Mouse (Mus musculus): ENCODE results near the gene Pi4ka.
A peak's percentile ranks its signal among the peaks of the same experiment; 100 is the strongest.

The Pi4ka gene

DNA sequence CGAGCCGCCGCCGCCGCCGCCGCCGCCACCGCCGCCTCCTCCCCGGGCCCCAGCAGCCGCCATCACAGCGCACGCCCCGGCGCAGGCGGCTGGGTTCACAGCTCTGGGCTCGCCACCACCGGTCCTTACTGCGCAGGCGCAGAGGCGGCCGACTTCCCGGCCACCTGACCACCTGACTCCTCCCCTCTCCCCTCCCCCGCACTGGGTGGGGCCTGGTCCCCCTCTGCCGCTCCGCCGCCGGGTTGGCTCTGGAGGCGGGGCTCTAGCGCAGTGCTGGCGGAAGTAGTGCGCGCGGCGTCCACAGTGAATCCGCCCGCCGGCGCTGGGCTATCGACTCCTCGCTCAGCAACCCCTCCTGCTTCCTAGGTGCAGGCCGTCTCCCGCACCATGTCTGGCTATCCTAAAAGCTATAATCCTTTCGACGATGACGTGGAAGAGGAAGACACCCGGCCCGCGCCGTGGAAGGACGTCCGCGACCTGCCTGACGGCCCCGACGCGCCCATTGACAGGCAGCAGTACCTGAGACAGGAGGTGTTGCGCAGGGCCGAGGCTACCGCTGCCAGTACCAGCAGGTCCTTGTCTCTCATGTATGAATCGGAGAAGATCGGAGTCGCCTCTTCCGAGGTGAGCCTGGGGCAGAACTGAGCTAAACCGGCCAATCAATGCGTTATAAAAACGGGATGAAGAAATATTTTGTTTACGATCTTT is at the start of gene Pi4ka, which contains the start of gene Snap29:
Gene Pi4ka (minus strand): TSS at position 579 of the 708 bp plus-strand sequence.
Gene Snap29 (plus strand): TSS at position 251 of the 708 bp plus-strand sequence.
- peak; percentile 100 for DNase-seq (ENCODE audit: low read depth)

DNA sequence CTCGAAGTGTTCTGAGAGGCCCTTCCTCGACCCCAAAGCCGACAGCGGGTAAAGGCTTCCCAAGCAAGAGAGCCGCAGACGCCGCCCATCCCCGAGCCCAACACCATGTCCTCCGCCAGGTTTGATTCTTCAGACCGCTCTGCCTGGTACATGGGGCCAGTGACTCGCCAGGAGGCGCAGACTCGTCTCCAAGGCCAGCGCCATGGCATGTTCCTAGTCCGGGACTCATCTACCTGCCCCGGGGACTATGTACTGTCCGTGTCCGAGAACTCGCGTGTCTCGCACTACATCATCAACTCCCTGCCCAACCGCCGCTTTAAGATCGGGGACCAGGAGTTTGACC is 46.2 kb upstream of the Pi4ka start:
- no peak for DNase-seq (ENCODE audit: low read depth)

GRCm38 (mm10) chr16:17451541-17452372 is 45.6 kb upstream of the Pi4ka start, which contains the start of gene Crkl:
Gene Crkl (plus strand): TSS chr16:17451987.
- DNase-seq (ENCODE audit: low read depth): peak; percentile 98

DNA sequence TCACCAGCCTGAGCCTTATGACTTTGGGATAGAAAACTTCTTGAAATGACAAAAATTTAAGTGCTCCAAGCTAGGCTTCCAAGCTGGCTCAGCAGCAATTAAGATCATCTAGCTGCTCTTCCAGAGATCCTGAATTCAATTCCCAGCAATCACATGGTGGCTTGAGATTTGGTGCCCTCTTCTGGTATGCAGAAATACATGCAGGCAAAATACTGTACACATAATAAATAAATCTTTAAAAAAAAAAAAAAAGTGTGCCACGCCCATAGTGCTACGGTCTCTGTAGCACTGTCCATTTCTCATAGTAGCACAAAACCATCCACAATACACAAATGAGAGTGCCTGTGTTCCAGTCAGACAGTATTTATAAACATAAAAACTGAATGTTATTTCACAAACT is 26.5 kb upstream of the Pi4ka start:
- no peak for DNase-seq (ENCODE audit: low read depth)

GRCm38 (mm10) chr16:17423021-17423420 is 16.9 kb upstream of the Pi4ka start:
- no peak for DNase-seq (ENCODE audit: low read depth)

GRCm38 (mm10) chr16:17410209-17410608 is 4.1 kb upstream of the Pi4ka start:
- DNase-seq (ENCODE audit: low read depth): no peak

GRCm38 (mm10) chr16:17409046-17409445 is 2.9 kb upstream of the Pi4ka start:
- no peak for DNase-seq (ENCODE audit: low read depth)

DNA sequence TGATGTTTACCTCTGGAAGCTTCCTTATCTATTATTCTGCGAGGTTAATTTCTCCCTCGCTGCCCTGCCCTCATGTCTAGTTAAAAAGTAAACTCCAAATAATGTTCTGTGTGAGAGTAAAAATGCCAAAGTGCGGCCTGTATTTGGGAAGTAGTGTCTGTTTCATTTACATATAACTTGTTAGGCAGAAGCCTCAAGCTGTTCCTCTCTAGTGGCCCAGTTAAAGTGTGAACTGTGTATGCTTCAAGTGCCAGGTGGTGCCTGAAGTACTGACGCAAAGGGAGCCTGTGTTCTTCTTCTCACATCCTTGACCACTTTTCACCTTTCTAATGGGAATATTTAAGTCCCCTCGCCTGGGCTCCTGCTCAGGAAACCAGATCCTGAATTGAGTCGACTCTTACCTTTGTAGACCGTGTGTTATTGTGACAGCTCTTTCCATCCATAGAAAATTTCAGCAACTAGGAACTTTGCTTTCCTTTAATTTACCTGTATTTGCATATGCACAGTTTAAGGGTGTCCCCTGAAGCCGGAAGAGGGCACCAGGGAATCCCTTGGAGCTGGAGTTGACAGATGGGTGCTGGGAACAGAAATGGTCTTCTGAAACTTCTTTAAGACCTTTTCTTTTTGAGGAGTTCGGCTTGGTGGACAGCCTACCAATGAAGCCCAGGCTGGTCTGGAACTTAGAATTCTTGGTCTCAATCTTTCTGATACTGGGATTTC is 558 bp upstream of the Pi4ka start:
- peak; percentile 34 for DNase-seq (ENCODE audit: low read depth)

DNA sequence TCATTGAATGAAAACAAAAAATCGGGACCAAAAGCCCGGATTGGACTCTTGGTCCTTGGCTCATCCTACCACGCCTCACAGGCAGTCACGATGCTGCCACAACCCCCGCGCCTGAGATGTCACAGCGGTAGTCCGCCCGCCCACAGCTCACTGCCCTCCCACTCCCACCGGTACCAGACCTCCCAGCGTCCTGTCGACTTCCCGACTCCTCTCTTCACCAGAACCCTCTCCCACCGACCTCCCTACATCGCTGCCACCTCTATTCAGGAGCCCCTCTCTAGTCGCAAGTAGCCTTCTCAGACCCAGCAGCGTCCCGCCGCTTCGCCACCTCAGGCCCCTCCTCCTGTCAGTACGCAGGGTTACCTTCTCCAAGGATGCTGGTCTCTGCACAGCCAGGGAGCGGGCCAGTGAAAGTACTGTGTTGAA is 830 bp downstream of the Pi4ka start:
- DNase-seq (ENCODE audit: low read depth): no peak

- DNase-seq (ENCODE audit: low read depth): peak; percentile 83
Observed at GRCm38 (mm10) chr16:17402855-17403254, 3.3 kb downstream of the Pi4ka start.

DNA sequence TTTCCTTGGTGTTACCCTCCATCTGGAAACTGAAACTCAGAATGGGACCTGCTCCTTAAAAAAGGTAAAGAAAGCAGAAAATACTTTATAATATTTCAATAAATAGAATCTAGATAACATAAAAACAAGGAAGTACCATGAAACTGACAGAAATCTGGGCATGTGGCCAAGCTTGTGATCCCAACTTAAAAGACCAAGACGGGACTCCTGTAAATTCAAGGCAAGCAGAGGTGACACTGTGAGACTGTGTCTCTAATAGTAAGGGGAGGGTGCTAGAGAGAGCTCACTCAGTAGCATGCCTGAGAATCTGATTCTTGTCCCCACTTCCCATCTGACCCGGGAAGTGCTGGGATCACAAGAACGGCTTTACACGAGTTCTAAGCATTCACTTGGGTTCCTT is 13.3 kb downstream of the Pi4ka start:
- DNase-seq (ENCODE audit: low read depth): no peak

DNA sequence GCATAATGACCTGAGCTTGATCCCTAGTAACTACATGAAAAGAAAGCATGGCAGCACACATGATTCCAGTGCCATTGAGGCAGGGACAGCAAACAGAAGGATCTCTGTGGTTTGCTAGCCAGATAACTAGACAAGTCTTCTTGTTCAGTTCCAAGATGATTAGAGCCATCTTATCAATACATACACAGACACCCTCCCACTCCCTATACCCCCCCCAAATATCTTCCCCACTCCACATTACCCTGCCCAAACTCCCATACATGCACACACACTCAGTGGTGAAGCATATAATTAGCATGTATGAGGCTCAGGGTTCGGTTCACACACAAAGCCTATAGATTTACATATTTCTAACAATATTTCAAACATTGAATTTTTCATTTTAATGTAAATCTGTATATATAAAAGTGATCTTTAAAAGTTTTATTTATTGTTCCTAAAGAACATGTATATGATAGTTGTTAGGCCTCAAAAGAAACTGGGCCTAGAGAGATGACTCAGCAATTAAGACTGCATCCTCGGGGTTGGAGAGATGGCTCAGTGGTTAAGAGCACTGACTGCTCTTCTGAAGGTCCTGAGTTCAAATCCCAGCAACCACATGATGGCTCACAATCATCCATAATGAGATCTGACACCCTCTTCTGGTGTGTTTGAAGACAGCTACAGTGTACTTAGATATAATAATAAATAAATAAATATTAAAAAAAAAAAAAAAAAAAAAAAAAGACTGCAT is 22.4 kb downstream of the Pi4ka start:
- no peak for DNase-seq (ENCODE audit: low read depth)

DNA sequence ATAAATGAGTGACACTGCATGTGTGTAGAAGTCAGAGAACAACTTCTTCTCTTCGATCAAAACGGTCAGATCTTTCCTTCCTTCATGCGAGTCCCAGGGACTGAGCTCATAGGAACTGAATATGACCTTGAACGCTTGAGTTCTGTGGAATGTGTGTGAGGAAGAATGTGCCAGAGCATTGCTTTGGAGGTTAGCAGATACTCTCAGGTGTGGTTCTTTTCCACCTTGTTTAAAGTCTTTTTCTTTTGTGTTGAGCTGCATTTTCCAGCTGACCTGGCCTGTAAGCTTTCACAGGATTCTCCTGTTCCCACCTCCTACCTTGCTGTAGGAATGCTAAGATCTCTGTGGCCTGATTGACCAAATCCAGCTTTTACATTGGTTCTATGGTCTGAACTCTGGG is 23.8 kb downstream of the Pi4ka start:
- no peak for DNase-seq (ENCODE audit: low read depth)

DNA sequence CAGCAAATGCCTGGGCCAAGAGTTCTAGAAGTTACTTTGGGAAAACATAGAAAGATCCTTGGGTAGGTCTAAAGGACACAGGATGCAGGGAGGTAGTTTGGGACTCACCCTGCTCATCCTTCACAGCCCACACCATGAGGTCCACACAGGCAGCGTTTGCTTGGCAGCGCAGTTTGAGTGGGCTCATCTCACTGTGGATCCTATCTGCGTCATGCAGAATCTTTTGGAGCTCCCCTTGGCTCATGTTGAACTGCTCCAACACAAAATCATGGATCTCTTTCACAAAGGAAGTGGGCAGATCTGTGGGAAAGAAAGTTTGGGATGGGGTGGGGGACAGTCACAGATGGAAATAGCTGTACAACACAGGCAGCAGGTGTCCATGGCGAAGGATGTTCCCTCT is 47.3 kb downstream of the Pi4ka start:
- DNase-seq (ENCODE audit: low read depth): no peak

DNA sequence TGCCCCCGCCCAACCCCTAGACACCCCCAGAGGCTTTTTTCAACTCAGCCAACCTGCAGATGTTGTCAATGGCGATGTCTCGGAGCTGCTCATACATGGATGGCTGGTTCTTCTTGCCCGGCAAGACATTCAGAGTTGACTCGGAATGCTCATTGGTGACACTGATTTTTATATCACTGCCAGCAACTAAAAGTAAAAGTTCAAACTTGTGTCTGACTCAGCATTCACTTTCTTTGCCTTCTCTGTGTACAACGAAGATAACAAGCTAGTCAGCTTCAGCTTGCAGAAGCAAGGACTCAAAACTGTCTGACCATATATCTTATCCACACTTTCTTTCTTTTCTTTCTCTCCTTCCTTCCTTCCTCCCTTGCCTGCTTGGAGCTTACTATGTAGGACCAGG is 50.1 kb downstream of the Pi4ka start:
- no peak for DNase-seq (ENCODE audit: low read depth)

GRCm38 (mm10) chr16:17346766-17347165 is 59.3 kb downstream of the Pi4ka start:
- no peak for DNase-seq (ENCODE audit: low read depth)

DNA sequence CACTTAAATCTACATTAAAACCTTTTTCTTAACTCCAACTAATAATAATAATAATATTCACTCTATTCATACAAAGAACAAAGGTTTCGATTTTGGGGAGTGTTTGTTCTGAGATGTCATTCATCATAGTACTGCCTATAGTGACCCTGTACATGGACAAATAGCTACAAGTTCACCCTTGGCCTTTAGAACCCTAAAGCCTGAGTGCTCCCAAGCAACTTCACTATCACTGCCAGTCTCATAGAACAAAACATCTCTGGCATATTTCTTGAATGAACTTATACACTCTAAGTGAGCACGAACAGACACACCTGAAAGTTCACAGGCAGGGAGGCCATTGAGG is 60.3 kb downstream of the Pi4ka start:
- no peak for DNase-seq (ENCODE audit: low read depth)

DNA sequence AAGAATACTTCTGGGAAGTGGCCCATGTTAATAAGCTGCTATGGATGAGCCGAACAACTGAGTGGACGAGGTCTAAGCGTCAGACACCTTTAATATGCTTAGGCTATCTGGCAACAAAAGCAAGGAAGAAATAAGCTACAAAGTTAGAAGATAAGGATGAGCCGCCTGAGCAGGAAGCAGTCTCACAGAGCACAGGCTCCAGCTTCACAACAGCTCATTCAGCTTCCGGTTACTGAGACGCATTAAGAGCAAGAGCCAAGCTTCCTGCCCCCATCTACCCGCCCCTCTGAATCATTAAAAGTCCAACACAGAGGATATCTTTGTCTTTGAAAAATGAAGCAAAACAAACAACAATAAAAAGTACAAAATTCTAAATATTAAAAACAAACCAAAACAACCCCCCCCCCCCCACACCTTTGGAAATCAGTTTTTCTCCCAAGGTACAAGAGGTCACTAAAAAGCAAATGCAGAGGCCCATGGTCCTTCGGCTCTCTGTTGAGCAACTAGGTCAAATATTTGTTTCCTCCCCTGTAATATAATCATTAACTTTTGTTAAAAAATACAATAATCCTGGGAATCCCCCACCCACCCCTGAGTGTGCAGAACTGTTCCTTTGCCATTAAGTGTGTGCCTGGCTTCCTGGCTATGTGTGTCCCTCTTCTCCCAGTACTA is 60.8 kb downstream of the Pi4ka start:
- DNase-seq (ENCODE audit: low read depth): no peak

GRCm38 (mm10) chr16:17341847-17342246 is 64.3 kb downstream of the Pi4ka start:
- no peak for DNase-seq (ENCODE audit: low read depth)

- DNase-seq (ENCODE audit: low read depth): no peak
Observed at GRCm38 (mm10) chr16:17340705-17341104, 65.4 kb downstream of the Pi4ka start.

GRCm38 (mm10) chr16:17339701-17340100 is 66.4 kb downstream of the Pi4ka start:
- DNase-seq (ENCODE audit: low read depth): no peak

DNA sequence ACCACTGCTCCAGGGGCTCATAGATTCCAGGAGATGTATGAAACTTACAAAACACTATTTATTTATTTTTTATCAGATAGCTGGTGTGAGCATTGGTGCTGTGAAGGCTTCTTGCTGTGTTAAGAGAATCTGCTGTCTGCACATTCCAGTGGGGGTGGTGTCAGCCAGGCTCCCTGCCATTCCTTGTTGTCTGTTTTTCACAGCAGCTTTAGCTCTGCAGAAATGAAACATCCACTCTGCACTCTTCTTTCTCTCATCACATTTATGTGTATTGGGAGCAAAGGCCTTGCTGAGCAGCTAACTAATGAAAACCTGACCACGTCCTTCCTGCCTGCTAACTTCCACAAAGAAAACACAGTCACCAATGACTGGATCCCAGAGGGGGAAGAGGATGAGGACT is 70.0 kb downstream of the Pi4ka start:
- no peak for DNase-seq (ENCODE audit: low read depth)

All from naive thymus-derived CD4-positive, alpha-beta T cell, adult 2 months (primary cell).